Comparison of ENCODE assay signal across 13 mouse cellular contexts in genomic region chr7:55995013-55995412, GRCm38 (mm10). TPM values are rescaled to one million over a fixed set of nuclear protein-coding genes. Genes with fewer than 3 reads are reported as not detected.
DNase-seq lines count a peak whose midpoint lies in the region; ATAC-seq and TF ChIP-seq lines count a peak whose summit lies in the region.
"Had no signal": no experiment of that assay in that cellular context is flagged by ENCODE, and none has a peak within 500 bp of the region (broad histone marks: within the 10 kb centered on the region; RNA-seq: fewer than 3 reads in every experiment).

No protein-coding gene starts in this region.

- TF ChIP-seq POLR2A in cortical plate, adult 2 months (IDR thresholded peaks at IDR 0.05; ENCODE audit: extremely low read depth, insufficient read depth, low read length) = no peak
- no peak for TF ChIP-seq POLR2A in kidney, adult 2 months (IDR thresholded peaks at IDR 0.05; ENCODE audit: low read depth, low read length)

- peaks cover 3% of the 10 kb centered on the region; the same call in 1 of the 2 replicates for H3K36me3 ChIP-seq in midbrain, embryonic 13.5 days
- H3K36me3 ChIP-seq in kidney, adult 2 months (ENCODE audit: control insufficient read depth, insufficient read depth, low read length) = no peaks in the 10 kb centered on the region
- H3K36me3 ChIP-seq: heart, embryonic 10.5 days; limb, embryonic 13.5 days had no signal

- no peak overlapping the region for H3K4me2 ChIP-seq in midbrain, embryonic 13.5 days (replicated peaks)
- H3K4me2 ChIP-seq: limb, embryonic 13.5 days had no signal

- peaks cover 5% of the 10 kb centered on the region for H3K4me1 ChIP-seq in cortical plate, adult 2 months (ENCODE audit: control insufficient read depth, insufficient read depth, low read length)
- peaks cover 13% of the 10 kb centered on the region; the same call in 1 of the 2 replicates for H3K4me1 ChIP-seq in midbrain, embryonic 13.5 days (replicated peaks)
- no peaks in the 10 kb centered on the region for H3K4me1 ChIP-seq in kidney, adult 2 months (ENCODE audit: control insufficient read depth, insufficient read depth, low read length)
- H3K4me1 ChIP-seq: limb, embryonic 13.5 days had no signal

- no peaks in the 10 kb centered on the region for H3K27me3 ChIP-seq in midbrain, embryonic 13.5 days
- H3K27me3 ChIP-seq in kidney, adult 2 months (replicated peaks; ENCODE audit: control insufficient read depth, insufficient read depth, low read length) = no peaks in the 10 kb centered on the region
- H3K27me3 ChIP-seq: limb, embryonic 13.5 days had no signal

- TF ChIP-seq CTCF in cortical plate, adult 2 months (IDR thresholded peaks at IDR 0.05; ENCODE audit: extremely low read depth, insufficient read depth, low read length) = no peak
- TF ChIP-seq CTCF in kidney, adult 2 months (conservative IDR thresholded peaks at IDR 0.05; ENCODE audit: insufficient read depth, insufficient read length, low read depth, low read length) = no peak

- WGBS in midbrain, embryonic 13.5 days = 21% methylated on average over 4 of the region's 4 CpGs
- WGBS in kidney, adult 2 months = 70% methylated on average over 4 of the region's 4 CpGs

- no peaks in the 10 kb centered on the region for H3K9me3 ChIP-seq in midbrain, embryonic 13.5 days
- H3K9me3 ChIP-seq: heart, embryonic 10.5 days; limb, embryonic 13.5 days had no signal

- no peak overlapping the region for H3K4me3 ChIP-seq in cortical plate, adult 2 months (ENCODE audit: insufficient read depth, low read length)
- H3K4me3 ChIP-seq in midbrain, embryonic 13.5 days (replicated peaks) = no peak overlapping the region
- H3K4me3 ChIP-seq in kidney, adult 2 months (ENCODE audit: insufficient read depth, low read depth, low read length) = no peak overlapping the region
- H3K4me3 ChIP-seq: heart, embryonic 10.5 days; limb, embryonic 13.5 days; myocyte had no signal

- ATAC-seq in midbrain, embryonic 13.5 days = peak; percentile 61
- ATAC-seq: lung, postnatal 0 days had no signal

- H3K27ac ChIP-seq in cortical plate, adult 2 months (ENCODE audit: insufficient read depth, low read length) = peak overlapping the region; percentile 24; the same call in 1 of the 2 replicates
- H3K27ac ChIP-seq in midbrain, embryonic 13.5 days = no peak overlapping the region
- no peak overlapping the region for H3K27ac ChIP-seq in kidney, adult 2 months (ENCODE audit: insufficient read depth, low read depth, low read length)
- H3K27ac ChIP-seq: heart, embryonic 10.5 days; limb, embryonic 13.5 days had no signal

- H3K9ac ChIP-seq in midbrain, embryonic 13.5 days (replicated peaks) = no peak overlapping the region
- H3K9ac ChIP-seq: limb, embryonic 13.5 days had no signal

- peak; percentile 39 to 78 for DNase-seq in layer of hippocampus, adult 18-20 months (ENCODE audit: low spot score in 2 of 2)
- no peak for DNase-seq in layer of hippocampus, postnatal 25 days (ENCODE audit: extremely low spot score in 1 of 2, low spot score in 1 of 2)
- DNase-seq in frontal cortex, postnatal 36 days (ENCODE audit: low spot score in 2 of 2) = peak; percentile 31 to 50
- DNase-seq in ovary, adult 18-20 months (ENCODE audit: low spot score) = no peak
- DNase-seq in kidney, postnatal 14 days = no peak
- no peak for DNase-seq in kidney, adult 2 months
- DNase-seq: kidney, adult 18-20 months had no signal

RNA-seq across cellular contexts. Expression of gene Nipa1, which starts 24.7 kb away (rescaled TPM):
- 10 to 100 TPM; 57.1 to 59.4 TPM for total RNA-seq in layer of hippocampus, adult 18-20 months (2021)
- 10 to 100 TPM; 59.8 to 63.3 TPM for total RNA-seq in layer of hippocampus, postnatal 25 days (2021)
- 34.2 and 34.4 TPM in 2 replicates for polyA plus RNA-seq in cortical plate, adult 2 months (2012; rRNA removed)
- 20.0 and 21.8 TPM in 2 replicates for polyA plus RNA-seq in midbrain, embryonic 13.5 days (2015; fragmentation: Nextera tagmentation; extraction: Ambion mirVana)
- polyA plus RNA-seq in kidney, adult 2 months (2012; rRNA removed) = 3.6 and 4.5 TPM in 2 replicates

RNA-seq across cellular contexts. Expression of gene Nipa2, which starts 32.7 kb away (rescaled TPM):
- 10 to 100 TPM; 41.7 to 44.4 TPM for total RNA-seq in layer of hippocampus, adult 18-20 months (2021)
- 10 to 100 TPM; 50.9 to 51.0 TPM for total RNA-seq in layer of hippocampus, postnatal 25 days (2021)
- polyA plus RNA-seq in cortical plate, adult 2 months (2012; rRNA removed) = 23.1 and 24.3 TPM in 2 replicates
- polyA plus RNA-seq in midbrain, embryonic 13.5 days (2015; fragmentation: Nextera tagmentation; extraction: Ambion mirVana) = 33.2 and 34.5 TPM in 2 replicates
- polyA plus RNA-seq in kidney, adult 2 months (2012; rRNA removed) = 7.7 and 10.3 TPM in 2 replicates

RNA-seq across cellular contexts. Expression of gene Herc2, which starts 55.0 kb away (rescaled TPM):
- 100 to 1,000 TPM; 122 to 136 TPM for total RNA-seq in layer of hippocampus, adult 18-20 months (2021)
- 100 to 1,000 TPM; 124 to 151 TPM for total RNA-seq in layer of hippocampus, postnatal 25 days (2021)
- 51.7 and 60.1 TPM in 2 replicates for polyA plus RNA-seq in cortical plate, adult 2 months (2012; rRNA removed)
- 47.4 and 50.4 TPM in 2 replicates for polyA plus RNA-seq in midbrain, embryonic 13.5 days (2015; fragmentation: Nextera tagmentation; extraction: Ambion mirVana)
- 16.1 and 19.0 TPM in 2 replicates for polyA plus RNA-seq in kidney, adult 2 months (2012; rRNA removed)

Comparison
In these comparisons a context has a peak if more than half of its experiments do, and no peak if none do; other contexts are left out.
1. DNase-seq: peak in layer of hippocampus, adult 18-20 months (2 of 2) and frontal cortex, postnatal 36 days (2 of 2); none in layer of hippocampus, postnatal 25 days (0 of 2), ovary, adult 18-20 months (single experiment), kidney, postnatal 14 days (single experiment) and kidney, adult 2 months (single experiment).